Mouse (Mus musculus): ENCODE data around the gene Sez6l.

GRCm38 (mm10) chr5:112498921-112499917, 77.8 kb downstream of the Sez6l start:
- TF ChIP-seq CTCF (conservative IDR thresholded peaks at IDR 0.05; ENCODE audit: low read length) (no peak), POU5F1 (IDR thresholded peaks at IDR 0.05; ENCODE audit: borderline replicate concordance, low read length) (no peak), NANOG (IDR thresholded peaks at IDR 0.05; ENCODE audit: borderline replicate concordance, low read length) (no peak)
